Mouse (Mus musculus): Measurements from ENCODE around the gene Gm49673. TPM values are rescaled to one million over a fixed set of nuclear protein-coding genes. Genes with fewer than 3 reads are reported as not detected.
A peak's percentile ranks its signal among the peaks of the same experiment; 100 is the strongest.
"Not testable (repeated sequence)": the region's sequence is repeated elsewhere in the genome, so short reads cannot be mapped to it uniquely, and the experiment has no call there.

Gm49673 gene
- polyA plus RNA-seq, 1 experiment: 4.3 TPM

DNA sequence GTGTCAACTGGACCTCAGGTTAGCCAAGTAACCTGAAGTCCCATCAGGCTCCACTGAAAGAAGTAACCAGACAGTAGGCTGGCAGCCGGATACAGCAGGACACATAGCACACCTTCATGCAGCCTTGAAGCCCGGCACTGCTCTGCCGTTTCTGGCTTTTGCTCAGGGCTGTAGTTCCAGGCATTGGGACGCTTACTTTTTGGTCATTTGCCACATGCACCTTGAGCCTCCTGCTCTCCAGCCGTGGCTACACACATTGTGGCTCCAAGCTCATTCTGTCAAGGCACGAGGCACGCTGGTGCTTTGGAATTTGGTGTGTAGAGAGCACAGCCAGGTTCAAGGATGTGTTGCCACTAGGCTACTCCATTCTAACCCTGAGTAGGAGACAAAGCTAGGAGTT is 7.4 kb upstream of the Gm49673 start:
- not testable (repeated sequence) for H3K27me3 ChIP-seq (ENCODE audit: control insufficient read depth, insufficient read depth, low read length); H3K4me1 ChIP-seq (replicated peaks; ENCODE audit: control insufficient read depth, insufficient read depth, low read length); H3K36me3 ChIP-seq (ENCODE audit: control insufficient read depth, insufficient read depth, low read length); H3K27ac ChIP-seq (ENCODE audit: control insufficient read depth, insufficient read depth, low read length); H3K4me3 ChIP-seq (ENCODE audit: control insufficient read depth, insufficient read depth, low read length); DNase-seq
- WGBS: 95% methylated on average over 7 of the region's 7 CpGs

DNA sequence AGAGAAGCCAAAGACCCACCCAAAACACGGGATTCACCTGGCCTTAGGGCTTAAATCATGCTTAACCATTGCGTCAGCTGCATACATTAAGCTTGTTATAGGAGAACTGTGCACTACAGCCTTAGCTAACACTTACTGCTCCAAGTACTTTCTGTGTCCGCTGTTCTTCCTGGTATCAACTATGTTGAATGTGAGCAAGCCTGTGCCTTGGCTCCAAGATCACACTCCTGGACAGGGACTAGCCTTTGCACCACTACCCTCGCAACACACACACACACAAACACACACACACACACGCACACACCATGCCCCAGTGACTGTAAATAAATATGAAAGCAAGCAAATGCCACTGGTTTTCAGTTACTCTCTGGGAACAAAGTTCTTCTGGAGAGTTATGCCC is 657 bp downstream of the Gm49673 start:
- peak overlapping the region; percentile 46; the same call in 1 of the 2 replicates for H3K27ac ChIP-seq (ENCODE audit: control insufficient read depth, insufficient read depth, low read length)
- not testable (repeated sequence) for H3K36me3 ChIP-seq (ENCODE audit: control insufficient read depth, insufficient read depth, low read length); H3K27me3 ChIP-seq (ENCODE audit: control insufficient read depth, insufficient read depth, low read length)
- peak; percentile 18 for DNase-seq
- WGBS: 13% methylated on average over 5 of the region's 5 CpGs
- peaks cover 14% of the 10 kb centered on the region for H3K4me1 ChIP-seq (replicated peaks; ENCODE audit: control insufficient read depth, insufficient read depth, low read length)
- H3K4me3 ChIP-seq (ENCODE audit: control insufficient read depth, insufficient read depth, low read length): peak overlapping the region; percentile 76

DNA sequence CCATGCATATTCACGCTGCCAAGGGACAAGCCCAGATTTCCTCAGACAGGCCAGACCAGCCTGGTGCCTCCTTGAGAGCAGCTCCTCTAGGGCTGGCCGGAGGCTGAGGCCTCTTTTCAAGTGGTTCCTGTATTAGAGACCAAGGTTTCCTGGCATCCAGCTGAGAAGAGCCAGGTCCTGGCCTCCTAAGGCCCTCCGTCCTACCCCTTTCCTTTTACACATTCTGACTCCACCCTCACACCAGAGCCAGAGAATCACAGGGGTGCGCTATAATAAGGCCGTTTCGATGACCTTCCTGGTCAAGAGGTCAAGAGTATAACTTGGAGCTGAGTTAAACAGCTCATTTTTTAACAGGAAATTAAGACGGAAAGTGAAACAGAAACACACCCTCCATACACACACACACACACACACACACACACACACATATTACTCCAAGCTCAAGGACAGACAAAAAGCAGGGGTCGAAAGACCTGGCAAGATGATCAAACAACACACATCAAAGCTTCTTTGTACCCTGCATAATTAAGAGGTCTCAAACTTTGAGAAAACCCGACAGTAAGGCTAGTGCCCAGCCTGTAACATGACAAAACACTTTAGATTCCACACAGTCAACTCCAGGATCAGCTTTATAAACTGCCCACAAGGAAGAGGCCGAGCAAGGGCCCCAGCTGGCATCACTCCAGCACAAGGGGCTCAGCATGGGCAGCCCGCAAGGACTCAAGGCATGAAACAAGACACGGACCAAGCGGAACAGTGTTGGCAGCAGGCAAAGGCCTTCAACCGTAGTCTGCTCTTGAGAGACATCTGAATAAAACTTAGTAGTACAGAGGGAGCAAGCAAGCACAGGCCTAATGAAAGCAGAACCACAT is 3.5 kb downstream of the Gm49673 start:
- DNase-seq; H3K27me3 ChIP-seq (ENCODE audit: control insufficient read depth, insufficient read depth, low read length); H3K4me3 ChIP-seq (ENCODE audit: control insufficient read depth, insufficient read depth, low read length); H3K36me3 ChIP-seq (ENCODE audit: control insufficient read depth, insufficient read depth, low read length); H3K27ac ChIP-seq (ENCODE audit: control insufficient read depth, insufficient read depth, low read length): not testable (repeated sequence)
- H3K4me1 ChIP-seq (replicated peaks; ENCODE audit: control insufficient read depth, insufficient read depth, low read length): peaks cover 14% of the 10 kb centered on the region
- WGBS: 42% methylated on average over 13 of the region's 14 CpGs

DNA sequence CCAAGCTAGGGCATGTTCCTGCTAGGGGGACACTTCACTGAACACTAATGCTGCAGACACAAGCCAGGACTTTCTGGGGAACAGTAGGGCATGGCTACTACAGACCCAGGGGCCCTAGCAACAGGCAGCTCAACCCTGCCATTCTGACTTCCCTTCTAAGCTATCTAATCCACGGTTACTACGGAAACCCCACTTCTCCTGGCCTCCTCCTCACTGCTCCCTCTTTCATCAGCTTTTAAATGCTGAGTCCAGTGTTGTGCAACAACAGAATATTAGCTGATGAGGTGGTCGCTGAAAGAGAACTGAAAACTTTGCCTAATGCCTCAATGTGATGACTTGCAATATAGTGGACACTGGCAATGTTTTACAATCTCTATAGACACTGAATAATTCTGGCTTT is 7.4 kb downstream of the Gm49673 start:
- H3K4me1 ChIP-seq (replicated peaks; ENCODE audit: control insufficient read depth, insufficient read depth, low read length); H3K27me3 ChIP-seq (ENCODE audit: control insufficient read depth, insufficient read depth, low read length); H3K27ac ChIP-seq (ENCODE audit: control insufficient read depth, insufficient read depth, low read length); H3K4me3 ChIP-seq (ENCODE audit: control insufficient read depth, insufficient read depth, low read length); DNase-seq; H3K36me3 ChIP-seq (ENCODE audit: control insufficient read depth, insufficient read depth, low read length): not testable (repeated sequence)
- WGBS: 94% methylated on average over 3 of the region's 3 CpGs

DNA sequence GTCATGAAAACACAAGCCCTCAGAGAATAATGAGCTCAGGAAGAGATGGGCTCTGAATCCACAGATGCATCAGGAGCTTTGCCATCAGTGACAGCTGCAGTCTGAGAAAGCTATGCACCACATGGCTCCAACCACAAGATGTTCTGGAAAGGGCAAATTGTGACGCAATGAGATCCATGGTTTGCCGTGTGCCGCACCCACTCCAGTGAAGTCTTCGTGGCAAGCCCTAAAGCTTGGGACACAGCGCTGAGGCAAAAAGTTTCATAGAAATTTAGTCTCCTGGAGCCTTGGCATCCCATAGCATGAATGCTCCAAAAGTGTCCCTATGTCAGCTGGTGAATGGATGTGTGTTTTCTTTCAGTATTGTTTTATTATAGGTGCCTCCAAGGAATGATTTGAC is 9.5 kb downstream of the Gm49673 start:
- H3K27me3 ChIP-seq (ENCODE audit: control insufficient read depth, insufficient read depth, low read length); H3K4me3 ChIP-seq (ENCODE audit: control insufficient read depth, insufficient read depth, low read length); H3K4me1 ChIP-seq (replicated peaks; ENCODE audit: control insufficient read depth, insufficient read depth, low read length); H3K27ac ChIP-seq (ENCODE audit: control insufficient read depth, insufficient read depth, low read length); DNase-seq; H3K36me3 ChIP-seq (ENCODE audit: control insufficient read depth, insufficient read depth, low read length): not testable (repeated sequence)
- WGBS: 98% methylated on average over 5 of the region's 5 CpGs

DNA sequence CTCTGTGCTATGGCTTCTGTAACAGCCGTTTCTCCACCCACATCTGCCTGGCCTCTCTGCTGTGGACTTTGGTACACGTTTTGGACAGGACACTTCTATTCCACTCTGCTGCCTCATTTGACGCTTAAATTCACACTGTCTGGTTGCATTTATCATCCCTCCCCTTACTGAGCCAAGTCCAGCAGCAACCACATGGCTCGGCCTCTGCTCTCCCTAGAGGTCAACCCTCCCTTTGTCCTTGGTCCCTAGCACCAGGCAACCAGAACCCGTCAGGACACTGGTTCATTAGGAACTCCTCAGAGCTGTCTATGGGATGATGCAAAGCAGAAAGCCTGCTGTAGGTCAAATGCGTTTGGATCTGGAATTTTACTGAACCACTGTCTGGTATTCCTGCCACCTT is 16.7 kb downstream of the Gm49673 start:
- H3K4me1 ChIP-seq (replicated peaks; ENCODE audit: control insufficient read depth, insufficient read depth, low read length); H3K27me3 ChIP-seq (ENCODE audit: control insufficient read depth, insufficient read depth, low read length); H3K27ac ChIP-seq (ENCODE audit: control insufficient read depth, insufficient read depth, low read length); H3K36me3 ChIP-seq (ENCODE audit: control insufficient read depth, insufficient read depth, low read length); DNase-seq; H3K4me3 ChIP-seq (ENCODE audit: control insufficient read depth, insufficient read depth, low read length): not testable (repeated sequence)
- no CpG with 5 or more reads among the region's 6 CpGs for WGBS

DNA sequence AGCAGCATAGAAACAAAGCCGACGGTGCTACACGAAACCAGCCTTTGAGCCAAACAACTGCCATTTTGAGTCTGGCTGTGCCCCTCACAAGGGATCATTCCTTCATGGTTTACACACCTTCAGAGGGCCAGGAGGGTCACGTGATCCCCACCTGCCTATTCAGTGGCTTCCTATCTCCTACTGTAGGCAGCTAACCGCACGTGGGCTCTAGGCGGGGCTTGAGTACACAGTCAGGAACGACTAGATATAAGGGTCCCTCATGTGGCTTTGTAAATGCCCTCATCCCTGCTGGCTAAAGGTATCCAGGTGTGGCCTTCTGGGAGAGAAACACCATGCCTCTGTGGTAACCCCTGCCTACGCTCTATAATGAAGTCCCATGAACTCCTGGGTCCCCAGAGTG is 18.0 kb downstream of the Gm49673 start:
- not testable (repeated sequence) for H3K4me1 ChIP-seq (replicated peaks; ENCODE audit: control insufficient read depth, insufficient read depth, low read length); H3K27me3 ChIP-seq (ENCODE audit: control insufficient read depth, insufficient read depth, low read length); H3K36me3 ChIP-seq (ENCODE audit: control insufficient read depth, insufficient read depth, low read length); H3K4me3 ChIP-seq (ENCODE audit: control insufficient read depth, insufficient read depth, low read length); DNase-seq; H3K27ac ChIP-seq (ENCODE audit: control insufficient read depth, insufficient read depth, low read length)
- WGBS: 90% methylated on average over 9 of the region's 9 CpGs

DNA sequence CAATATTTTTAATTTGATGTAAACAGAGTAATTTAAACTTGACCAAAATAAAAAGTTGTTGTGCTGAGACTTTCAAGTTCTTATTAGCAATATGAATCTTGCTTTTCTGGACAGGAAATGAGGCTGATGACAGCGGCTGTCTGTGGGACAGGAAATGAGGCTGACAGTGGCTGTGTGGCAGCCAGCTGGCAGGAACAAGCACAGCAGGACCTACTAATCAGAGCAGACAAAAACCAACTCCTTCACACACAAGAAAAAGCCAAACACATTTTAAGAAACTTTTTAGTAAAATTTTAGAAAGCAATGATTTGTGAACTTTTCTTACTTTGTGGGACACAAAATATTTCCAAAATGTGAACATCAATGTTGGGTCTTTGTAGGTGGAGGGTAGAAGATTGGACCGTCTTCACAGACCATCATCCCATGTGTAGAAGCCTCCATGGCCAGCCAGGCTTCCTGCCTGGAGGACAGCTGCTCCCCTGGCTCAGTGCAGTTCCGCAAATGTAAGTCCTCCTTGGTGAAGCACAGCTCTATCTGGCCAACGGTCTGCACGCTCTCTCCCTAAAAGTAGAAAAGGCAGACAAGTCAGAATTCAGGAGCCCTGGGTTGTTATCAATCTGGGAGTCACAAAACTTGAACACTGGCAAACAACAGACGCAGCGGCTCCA is 19.1 kb downstream of the Gm49673 start:
- not testable (repeated sequence) for H3K27me3 ChIP-seq (ENCODE audit: control insufficient read depth, insufficient read depth, low read length); H3K4me1 ChIP-seq (replicated peaks; ENCODE audit: control insufficient read depth, insufficient read depth, low read length); H3K36me3 ChIP-seq (ENCODE audit: control insufficient read depth, insufficient read depth, low read length); H3K27ac ChIP-seq (ENCODE audit: control insufficient read depth, insufficient read depth, low read length); DNase-seq; H3K4me3 ChIP-seq (ENCODE audit: control insufficient read depth, insufficient read depth, low read length)
- WGBS: 56% methylated on average over 1 of the region's 7 CpGs

DNA sequence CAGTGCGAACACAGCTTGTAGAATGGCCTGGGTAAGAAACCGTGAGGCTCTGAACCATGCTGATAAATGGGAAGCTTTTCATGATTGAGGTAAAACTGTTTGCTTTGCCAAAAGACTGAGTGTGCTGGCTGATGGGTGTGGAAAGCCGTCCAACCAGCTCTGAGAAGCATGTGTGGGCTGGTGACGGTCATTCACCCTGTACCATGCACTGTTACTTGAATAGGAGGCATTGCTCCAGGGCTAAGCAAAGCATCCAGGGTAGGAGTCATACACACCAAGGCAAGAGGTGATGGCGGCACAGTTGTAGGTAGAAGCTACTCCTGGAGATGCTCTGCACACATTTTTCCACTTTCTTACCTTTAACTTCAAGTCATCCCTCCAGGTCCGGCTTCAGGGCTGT is 23.0 kb downstream of the Gm49673 start:
- H3K36me3 ChIP-seq (ENCODE audit: control insufficient read depth, insufficient read depth, low read length); H3K27me3 ChIP-seq (ENCODE audit: control insufficient read depth, insufficient read depth, low read length); H3K4me1 ChIP-seq (replicated peaks; ENCODE audit: control insufficient read depth, insufficient read depth, low read length); H3K4me3 ChIP-seq (ENCODE audit: control insufficient read depth, insufficient read depth, low read length); DNase-seq; H3K27ac ChIP-seq (ENCODE audit: control insufficient read depth, insufficient read depth, low read length): not testable (repeated sequence)
- 100% methylated on average over 4 of the region's 6 CpGs for WGBS

DNA sequence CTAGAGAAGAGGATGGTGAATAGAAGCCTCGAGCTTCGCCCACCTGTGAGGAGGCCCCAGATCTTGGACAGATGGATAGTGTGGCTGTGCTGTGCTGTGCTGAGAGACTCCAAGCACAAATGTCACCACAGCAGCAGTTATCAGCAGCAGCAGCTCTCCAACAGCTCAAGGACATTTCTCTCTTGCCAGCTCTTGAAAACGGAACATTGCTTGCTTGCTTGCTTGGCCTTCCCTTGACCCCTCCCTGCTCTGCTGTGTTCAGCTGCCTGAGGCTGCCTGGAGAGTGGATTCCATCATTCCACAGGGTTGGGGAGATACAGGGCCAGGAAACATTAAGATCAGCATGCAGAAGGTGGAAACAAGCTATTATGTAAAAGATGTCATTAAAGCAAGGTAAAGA is 24.6 kb downstream of the Gm49673 start:
- not testable (repeated sequence) for H3K36me3 ChIP-seq (ENCODE audit: control insufficient read depth, insufficient read depth, low read length); H3K27ac ChIP-seq (ENCODE audit: control insufficient read depth, insufficient read depth, low read length); H3K4me1 ChIP-seq (replicated peaks; ENCODE audit: control insufficient read depth, insufficient read depth, low read length); H3K4me3 ChIP-seq (ENCODE audit: control insufficient read depth, insufficient read depth, low read length); H3K27me3 ChIP-seq (ENCODE audit: control insufficient read depth, insufficient read depth, low read length); DNase-seq
- no CpG with 5 or more reads among the region's 3 CpGs for WGBS

DNA sequence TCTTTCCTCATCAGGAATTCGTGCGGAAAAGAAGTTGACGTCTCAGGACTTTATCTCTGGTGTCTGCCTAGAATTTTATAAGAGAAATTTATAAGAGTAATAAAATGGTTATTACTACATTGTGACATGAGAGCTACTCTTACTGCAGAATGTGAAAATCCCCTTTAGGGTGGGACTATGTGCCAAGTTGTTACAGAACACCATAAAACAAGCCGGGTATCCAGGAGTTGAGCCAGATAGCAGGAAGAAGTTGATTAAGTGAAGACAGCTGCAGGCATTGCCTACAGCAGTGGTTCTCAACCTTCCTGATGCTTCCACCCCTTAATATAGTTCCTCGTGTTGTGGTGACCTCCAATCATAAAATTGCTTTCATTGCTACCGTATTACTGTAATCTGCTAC is 30.7 kb downstream of the Gm49673 start:
- H3K4me3 ChIP-seq (ENCODE audit: control insufficient read depth, insufficient read depth, low read length); H3K36me3 ChIP-seq (ENCODE audit: control insufficient read depth, insufficient read depth, low read length); DNase-seq; H3K27ac ChIP-seq (ENCODE audit: control insufficient read depth, insufficient read depth, low read length); H3K27me3 ChIP-seq (ENCODE audit: control insufficient read depth, insufficient read depth, low read length); H3K4me1 ChIP-seq (replicated peaks; ENCODE audit: control insufficient read depth, insufficient read depth, low read length): not testable (repeated sequence)
- WGBS: no CpG with 5 or more reads among the region's 6 CpGs

Data from thymus, adult 2 months (tissue).